Comparison of ENCODE assay signal across 15 mouse cellular contexts in the genomic region with DNA sequence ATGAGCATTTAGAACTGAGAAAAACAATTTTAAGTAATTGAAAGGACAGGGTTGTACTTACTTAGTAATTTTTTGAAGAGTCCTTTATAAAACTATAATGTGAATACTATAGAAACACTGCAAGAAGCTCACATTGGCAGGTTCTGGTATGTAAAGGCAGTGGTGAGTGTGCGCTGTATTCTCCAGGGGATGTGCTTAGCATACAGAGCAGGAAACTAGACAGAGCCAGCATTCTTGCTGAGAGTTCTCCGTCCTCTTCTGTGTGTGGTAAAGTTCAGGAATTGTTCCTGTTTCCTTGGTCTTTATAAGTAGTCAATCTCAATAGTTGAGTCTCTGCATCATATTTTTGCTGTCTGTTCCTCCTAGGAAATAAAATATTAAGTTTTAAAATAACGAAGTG. TPM values are rescaled to one million over a fixed set of nuclear protein-coding genes. Genes with fewer than 3 reads are reported as not detected.
DNase-seq lines count a peak whose midpoint lies in the region; ATAC-seq lines count a peak whose summit lies in the region.
"Had no signal": no experiment of that assay in that cellular context is flagged by ENCODE, and none has a peak within 500 bp of the region (broad histone marks: within the 10 kb centered on the region; RNA-seq: fewer than 3 reads in every experiment).

No protein-coding gene starts in this region.

- no peak overlapping the region for H3K27ac ChIP-seq in hindbrain, embryonic 11.5 days (ENCODE audit: low read depth, low read length)
- H3K27ac ChIP-seq in hindbrain, embryonic 10.5 days, result no peak overlapping the region
- H3K27ac ChIP-seq in forebrain, embryonic 15.5 days (replicated peaks), result peak overlapping the region; percentile 59
- 0 out of 2 replicates have a peak overlapping the region, but pooled peaks have one; percentile 14 for H3K27ac ChIP-seq in midbrain, embryonic 14.5 days (replicated peaks; ENCODE audit: low read depth, low read length)
- H3K27ac ChIP-seq: embryonic facial prominence, embryonic 13.5 days; lung, embryonic 15.5 days had no signal

- no peak overlapping the region for H3K4me2 ChIP-seq in hindbrain, embryonic 11.5 days (replicated peaks; ENCODE audit: low read depth, low read length)
- H3K4me2 ChIP-seq in forebrain, embryonic 15.5 days (replicated peaks), result no peak overlapping the region
- no peak overlapping the region for H3K4me2 ChIP-seq in midbrain, embryonic 14.5 days (ENCODE audit: low read length)
- H3K4me2 ChIP-seq: embryonic facial prominence, embryonic 13.5 days; lung, embryonic 15.5 days had no signal

- 73% methylated on average over 3 of the region's 3 CpGs for WGBS in hindbrain, embryonic 11.5 days
- 81% methylated on average over 3 of the region's 3 CpGs for WGBS in hindbrain, embryonic 10.5 days
- 53% methylated on average over 3 of the region's 3 CpGs for WGBS in forebrain, embryonic 15.5 days
- 55% methylated on average over 3 of the region's 3 CpGs for WGBS in midbrain, embryonic 14.5 days

- DNase-seq in hindbrain, embryonic 11.5 days (ENCODE audit: low spot score), result peak; percentile 41
- no peak for DNase-seq in hindbrain, embryonic 10.5 days (ENCODE audit: low spot score)
- DNase-seq in brain, adult 2 months (ENCODE audit: low read depth, low spot score), result peak; percentile 62
- DNase-seq in midbrain, embryonic 14.5 days, result peak; percentile 66
- DNase-seq in frontal cortex, postnatal 25 days (ENCODE audit: low spot score in 2 of 2), result no peak
- DNase-seq in ovary, adult 18-20 months (ENCODE audit: low spot score), result no peak
- DNase-seq: adrenal gland, postnatal 10 days; cerebellum, postnatal 25 days; heart, adult 11 months; heart, postnatal 10 days; kidney, postnatal 14 days had no signal

- no peaks in the 10 kb centered on the region for H3K27me3 ChIP-seq in hindbrain, embryonic 11.5 days (ENCODE audit: control insufficient read depth, insufficient read depth, low read length)
- no peaks in the 10 kb centered on the region for H3K27me3 ChIP-seq in hindbrain, embryonic 10.5 days (ENCODE audit: insufficient read depth, poor library complexity, severe bottlenecking)
- H3K27me3 ChIP-seq in forebrain, embryonic 15.5 days, result no peaks in the 10 kb centered on the region
- no peaks in the 10 kb centered on the region for H3K27me3 ChIP-seq in midbrain, embryonic 14.5 days (ENCODE audit: control insufficient read depth, insufficient read depth, low read length)
- H3K27me3 ChIP-seq: embryonic facial prominence, embryonic 13.5 days; lung, embryonic 15.5 days had no signal

- H3K4me3 ChIP-seq in hindbrain, embryonic 11.5 days (ENCODE audit: low read depth, low read length), result no peak overlapping the region
- no peak overlapping the region for H3K4me3 ChIP-seq in hindbrain, embryonic 10.5 days
- no peak overlapping the region for H3K4me3 ChIP-seq in forebrain, embryonic 15.5 days
- H3K4me3 ChIP-seq in midbrain, embryonic 14.5 days (replicated peaks; ENCODE audit: low read depth, low read length), result no peak overlapping the region
- H3K4me3 ChIP-seq: embryonic facial prominence, embryonic 13.5 days; lung, embryonic 15.5 days had no signal

- peaks cover 4% of the 10 kb centered on the region; the same call in 1 of the 2 replicates for H3K36me3 ChIP-seq in hindbrain, embryonic 11.5 days (ENCODE audit: control insufficient read depth, insufficient read depth, low read length)
- H3K36me3 ChIP-seq in hindbrain, embryonic 10.5 days, result peaks cover 87% of the 10 kb centered on the region
- peaks cover 45% of the 10 kb centered on the region for H3K36me3 ChIP-seq in forebrain, embryonic 15.5 days
- H3K36me3 ChIP-seq in midbrain, embryonic 14.5 days (ENCODE audit: control insufficient read depth, insufficient read depth, low read length), result peaks cover 64% of the 10 kb centered on the region

- H3K9me3 ChIP-seq in hindbrain, embryonic 11.5 days (ENCODE audit: control insufficient read depth, low read length), result no peaks in the 10 kb centered on the region
- no peaks in the 10 kb centered on the region for H3K9me3 ChIP-seq in hindbrain, embryonic 10.5 days
- H3K9me3 ChIP-seq in forebrain, embryonic 15.5 days, result no peaks in the 10 kb centered on the region
- no peaks in the 10 kb centered on the region for H3K9me3 ChIP-seq in midbrain, embryonic 14.5 days (ENCODE audit: control insufficient read depth, low read length)
- H3K9me3 ChIP-seq: embryonic facial prominence, embryonic 13.5 days; lung, embryonic 15.5 days had no signal

- H3K9ac ChIP-seq in hindbrain, embryonic 11.5 days (ENCODE audit: low read depth, low read length), result no peak overlapping the region
- no peak overlapping the region for H3K9ac ChIP-seq in forebrain, embryonic 15.5 days (replicated peaks)
- H3K9ac ChIP-seq in midbrain, embryonic 14.5 days (replicated peaks; ENCODE audit: low read length), result no peak overlapping the region
- H3K9ac ChIP-seq: embryonic facial prominence, embryonic 13.5 days; lung, embryonic 15.5 days had no signal

- H3K4me1 ChIP-seq in hindbrain, embryonic 11.5 days (replicated peaks; ENCODE audit: control insufficient read depth, insufficient read depth, low read length), result no peaks in the 10 kb centered on the region
- H3K4me1 ChIP-seq in hindbrain, embryonic 10.5 days (replicated peaks), result peaks cover 5% of the 10 kb centered on the region; the same call in 1 of the 2 replicates
- peaks cover 40% of the 10 kb centered on the region for H3K4me1 ChIP-seq in forebrain, embryonic 15.5 days
- 0 out of 2 replicates have a peak, but pooled peaks cover 6% of the 10 kb centered on the region for H3K4me1 ChIP-seq in midbrain, embryonic 14.5 days (ENCODE audit: control insufficient read depth, insufficient read depth, low read length)
- H3K4me1 ChIP-seq: embryonic facial prominence, embryonic 13.5 days; lung, embryonic 15.5 days had no signal

- ATAC-seq in hindbrain, embryonic 11.5 days (ENCODE audit: low FRiP score), result no peak
- ATAC-seq in forebrain, embryonic 15.5 days (replicated peaks), result no peak
- ATAC-seq in midbrain, embryonic 14.5 days (ENCODE audit: low FRiP score, low TSS enrichment), result no peak
- ATAC-seq: intestine, embryonic 16.5 days had no signal

RNA-seq across cellular contexts. Expression of a gene that starts 59.0 kb away (rescaled TPM):
- 107 and 109 TPM in 2 replicates for polyA plus RNA-seq in hindbrain, embryonic 11.5 days (2014; fragmentation: Nextera tagmentation; extraction: Ambion mirVana)
- 62.5 and 70.1 TPM in 2 replicates for polyA plus RNA-seq in hindbrain, embryonic 10.5 days (2016; fragmentation: Nextera tagmentation; extraction: Ambion mirVana)
- 90.9 and 96.7 TPM in 2 replicates for polyA plus RNA-seq in forebrain, embryonic 15.5 days (2015; fragmentation: Nextera tagmentation; extraction: Ambion mirVana)
- polyA plus RNA-seq in midbrain, embryonic 14.5 days (2014; fragmentation: Nextera tagmentation; extraction: Ambion mirVana), result 112 and 140 TPM in 2 replicates

Comparison
In these comparisons a context has a peak if more than half of its experiments do, and no peak if none do; other contexts are left out.
1. DNase-seq: peak in hindbrain, embryonic 11.5 days (single experiment), brain, adult 2 months (single experiment) and midbrain, embryonic 14.5 days (single experiment); none in hindbrain, embryonic 10.5 days (single experiment), frontal cortex, postnatal 25 days (0 of 2) and ovary, adult 18-20 months (single experiment).
2. H3K27ac ChIP-seq: peak in forebrain, embryonic 15.5 days (single experiment) and midbrain, embryonic 14.5 days (single experiment); none in hindbrain, embryonic 11.5 days (single experiment) and hindbrain, embryonic 10.5 days (single experiment).